Mouse (Mus musculus): Measurements from ENCODE around the gene Olfml3. TPM values are rescaled to one million over a fixed set of nuclear protein-coding genes. Genes with fewer than 3 reads are reported as not detected.

Gene Olfml3
- polyA plus RNA-seq, 1 experiment from 2014 or later, result 13.1 TPM

DNA sequence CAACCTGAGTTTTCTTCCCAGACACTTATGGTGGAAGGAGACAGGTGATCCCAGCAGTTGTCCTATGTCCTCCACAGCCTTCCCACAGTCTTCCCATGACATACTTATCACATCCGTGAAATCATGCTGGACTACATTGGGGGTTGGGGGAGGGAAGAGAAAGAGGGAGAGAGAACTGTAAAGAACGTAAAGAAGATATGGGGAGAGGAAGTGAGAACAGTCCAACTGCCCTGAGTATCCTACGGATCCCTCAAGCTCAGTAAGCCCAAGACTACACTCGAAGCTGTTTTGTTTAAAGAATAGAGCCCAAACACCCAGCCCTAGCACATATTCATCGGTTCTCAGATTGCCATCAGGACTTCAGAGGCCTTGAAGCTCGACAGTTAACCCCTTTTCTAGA, 40.9 kb upstream of the Olfml3 start:
- no peak overlapping the region for H3K4me2 ChIP-seq (replicated peaks; ENCODE audit: low read depth)
- no peak for TF ChIP-seq CTCF (IDR thresholded peaks at IDR 0.05; ENCODE audit: low read depth)
- H3K27ac ChIP-seq (ENCODE audit: low read depth, low read length), result no peak overlapping the region
- no peak overlapping the region for H3K4me3 ChIP-seq (ENCODE audit: low read depth, low read length)
- 76% methylated on average over 6 of the region's 6 CpGs for WGBS
- no peak for ATAC-seq
- no peaks in the 10 kb centered on the region for H3K27me3 ChIP-seq (replicated peaks; ENCODE audit: control insufficient read depth, insufficient read depth, low read length)
- no peaks in the 10 kb centered on the region for H3K4me1 ChIP-seq (replicated peaks; ENCODE audit: control insufficient read depth, insufficient read depth, low read length)
- H3K36me3 ChIP-seq (ENCODE audit: control insufficient read depth, insufficient read depth), result peaks cover 25% of the 10 kb centered on the region
- no peaks in the 10 kb centered on the region for H3K9me3 ChIP-seq (ENCODE audit: control insufficient read depth)
- no peak overlapping the region for H3K9ac ChIP-seq (ENCODE audit: low read depth, low read length)

DNA sequence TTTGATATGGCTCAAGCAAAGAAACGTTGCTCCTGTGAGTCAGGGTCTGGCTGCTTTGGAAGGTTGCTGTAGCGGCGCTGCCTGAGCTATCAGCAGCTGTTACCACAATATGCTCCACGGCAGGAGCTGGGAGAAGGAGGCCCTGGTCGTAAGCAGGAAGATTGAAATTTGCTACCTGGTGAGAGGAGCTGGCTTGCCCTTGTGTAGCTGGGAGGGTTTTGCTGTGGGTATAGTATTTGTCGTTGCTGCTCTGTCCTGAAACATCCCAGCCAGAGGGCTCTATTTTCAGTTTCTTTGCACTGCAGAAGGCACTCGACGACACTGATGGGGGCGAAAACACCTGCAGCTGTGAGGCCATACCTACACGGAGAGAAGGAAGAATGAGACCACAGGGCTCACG, 40.1 kb upstream of the Olfml3 start:
- Histone ChIP-seq H3K4me3 (ENCODE audit: low read depth, low read length) (no peak overlapping the region), H3K9ac (ENCODE audit: low read depth, low read length) (no peak overlapping the region), H3K36me3 (ENCODE audit: control insufficient read depth, insufficient read depth) (peaks cover 29% of the 10 kb centered on the region), H3K27me3 (replicated peaks; ENCODE audit: control insufficient read depth, insufficient read depth, low read length) (no peaks in the 10 kb centered on the region), H3K4me1 (replicated peaks; ENCODE audit: control insufficient read depth, insufficient read depth, low read length) (no peaks in the 10 kb centered on the region), H3K9me3 (ENCODE audit: control insufficient read depth) (no peaks in the 10 kb centered on the region), H3K27ac (ENCODE audit: low read depth, low read length) (no peak overlapping the region), H3K4me2 (replicated peaks; ENCODE audit: low read depth) (no peak overlapping the region)
- ATAC-seq, result no peak
- no peak for TF ChIP-seq CTCF (IDR thresholded peaks at IDR 0.05; ENCODE audit: low read depth)
- WGBS, result 83% methylated on average over 11 of the region's 11 CpGs

DNA sequence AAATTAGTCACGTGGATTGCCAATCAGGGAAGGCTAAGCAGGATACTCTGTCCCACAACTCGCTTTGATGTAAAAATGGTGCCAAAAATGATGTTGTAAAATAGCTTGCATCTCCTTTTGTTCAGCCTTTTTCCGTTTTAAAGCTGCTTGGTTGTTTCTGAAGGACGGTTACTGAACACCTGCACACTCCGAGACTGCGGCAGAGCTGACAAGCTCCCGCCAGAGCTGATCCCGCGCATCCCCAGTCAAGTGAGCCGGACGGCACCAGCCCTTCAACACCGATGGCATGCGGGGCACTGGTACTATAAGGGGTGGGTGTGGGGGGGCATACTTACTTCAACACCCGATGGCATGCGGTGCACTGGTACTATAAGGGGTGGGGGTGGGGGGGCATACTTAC, 36.2 kb upstream of the Olfml3 start:
- Histone ChIP-seq H3K9me3 (ENCODE audit: control insufficient read depth) (no peaks in the 10 kb centered on the region), H3K9ac (ENCODE audit: low read depth, low read length) (no peak overlapping the region), H3K4me1 (replicated peaks; ENCODE audit: control insufficient read depth, insufficient read depth, low read length) (0 out of 2 replicates have a peak, but pooled peaks cover 4% of the 10 kb centered on the region), H3K4me3 (ENCODE audit: low read depth, low read length) (no peak overlapping the region), H3K27me3 (replicated peaks; ENCODE audit: control insufficient read depth, insufficient read depth, low read length) (no peaks in the 10 kb centered on the region), H3K36me3 (ENCODE audit: control insufficient read depth, insufficient read depth) (peaks cover 37% of the 10 kb centered on the region), H3K4me2 (replicated peaks; ENCODE audit: low read depth) (no peak overlapping the region), H3K27ac (ENCODE audit: low read depth, low read length) (no peak overlapping the region)
- 87% methylated on average over 15 of the region's 15 CpGs for WGBS
- TF ChIP-seq CTCF (IDR thresholded peaks at IDR 0.05; ENCODE audit: low read depth), result no peak
- no peak for ATAC-seq

DNA sequence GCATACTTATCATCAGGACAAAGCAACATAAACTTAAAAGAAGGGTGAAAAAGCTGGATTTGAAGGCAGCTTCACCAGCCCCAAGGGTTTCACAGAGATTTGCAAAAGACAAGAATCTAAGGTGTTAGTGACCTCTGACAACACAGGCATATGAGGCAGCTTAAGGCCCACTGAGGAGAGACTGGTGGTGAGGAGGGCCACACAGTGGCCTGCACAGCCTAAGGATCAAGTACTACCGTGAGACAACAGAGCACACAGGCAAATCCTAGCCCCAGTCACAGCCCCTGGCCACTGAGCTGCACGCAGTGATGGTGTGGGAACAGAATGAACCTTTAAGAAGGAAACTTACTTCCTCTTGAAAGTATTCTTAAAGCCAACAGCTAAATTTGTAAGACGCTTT, 35.7 kb upstream of the Olfml3 start:
- no peak overlapping the region for H3K27ac ChIP-seq (ENCODE audit: low read depth, low read length)
- TF ChIP-seq CTCF (IDR thresholded peaks at IDR 0.05; ENCODE audit: low read depth), result no peak
- no peak overlapping the region for H3K9ac ChIP-seq (ENCODE audit: low read depth, low read length)

DNA sequence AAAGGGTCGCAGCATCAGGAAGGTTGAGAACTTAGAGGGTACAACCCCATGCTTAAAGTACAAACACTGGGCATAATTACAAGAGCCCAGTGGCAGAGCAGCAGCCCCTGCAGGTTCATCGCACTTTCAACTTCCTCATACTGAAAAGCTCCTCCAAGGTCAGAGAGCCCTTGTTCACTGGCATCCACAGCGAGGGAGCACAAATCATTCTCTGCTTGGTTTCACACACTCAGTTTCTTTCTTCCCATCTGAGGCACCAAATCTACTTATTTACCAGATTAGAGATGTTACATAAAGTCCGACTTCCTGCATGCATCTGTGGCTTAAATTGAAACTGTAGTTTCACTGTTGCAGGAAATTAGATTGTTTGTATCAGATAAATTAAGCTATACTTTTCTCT, 35.0 kb upstream of the Olfml3 start:
- TF ChIP-seq CTCF (IDR thresholded peaks at IDR 0.05; ENCODE audit: low read depth), result no peak
- no peak overlapping the region for H3K27ac ChIP-seq (ENCODE audit: low read depth, low read length)

More for the DNA sequence above, 35.7 kb upstream of the Olfml3 start:
- Histone ChIP-seq H3K4me1 (replicated peaks; ENCODE audit: control insufficient read depth, insufficient read depth, low read length) (0 out of 2 replicates have a peak, but pooled peaks cover 4% of the 10 kb centered on the region), H3K9me3 (ENCODE audit: control insufficient read depth) (no peaks in the 10 kb centered on the region), H3K36me3 (ENCODE audit: control insufficient read depth, insufficient read depth) (peaks cover 41% of the 10 kb centered on the region), H3K27me3 (replicated peaks; ENCODE audit: control insufficient read depth, insufficient read depth, low read length) (no peaks in the 10 kb centered on the region), H3K4me3 (ENCODE audit: low read depth, low read length) (no peak overlapping the region), H3K4me2 (replicated peaks; ENCODE audit: low read depth) (no peak overlapping the region)
- WGBS, result 80% methylated on average over 3 of the region's 3 CpGs
- no peak for ATAC-seq

DNA sequence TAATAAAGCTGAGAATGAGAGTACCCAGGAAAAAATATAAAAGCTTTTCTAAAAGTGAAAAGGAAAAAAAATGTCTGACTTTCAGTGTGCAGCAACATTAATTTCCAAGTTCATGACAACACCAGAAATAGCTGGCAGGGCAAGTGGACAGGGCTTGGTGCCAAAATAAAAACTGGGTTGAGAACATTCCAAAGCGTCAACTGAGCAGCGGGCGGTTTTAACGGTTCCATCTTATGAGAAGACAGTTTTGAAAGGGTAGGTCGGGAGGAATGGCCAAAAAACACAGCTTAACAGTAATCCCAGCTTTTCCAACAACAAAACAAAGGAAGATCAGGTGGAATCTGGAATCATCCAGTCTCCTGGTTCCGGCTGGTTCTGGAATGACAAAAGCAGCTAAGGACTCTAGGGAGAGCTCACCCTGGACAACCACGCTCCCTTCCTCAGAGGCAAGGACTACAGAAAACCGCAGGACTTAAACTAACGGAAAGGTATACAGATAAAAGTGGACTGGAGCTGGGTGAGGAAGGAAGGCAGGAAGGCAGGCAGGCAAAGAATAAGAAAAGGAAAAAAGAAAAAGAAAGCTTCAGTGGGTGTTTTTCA, 33.8 kb upstream of the Olfml3 start:
- TF ChIP-seq CTCF (IDR thresholded peaks at IDR 0.05; ENCODE audit: low read depth), result no peak
- WGBS, result 67% methylated on average over 9 of the region's 9 CpGs

More for the DNA sequence above, 35.0 kb upstream of the Olfml3 start:
- no peak overlapping the region for H3K9ac ChIP-seq (ENCODE audit: low read depth, low read length)
- H3K9me3 ChIP-seq (ENCODE audit: control insufficient read depth), result no peaks in the 10 kb centered on the region
- H3K4me2 ChIP-seq (replicated peaks; ENCODE audit: low read depth), result no peak overlapping the region
- H3K36me3 ChIP-seq (ENCODE audit: control insufficient read depth, insufficient read depth), result peaks cover 43% of the 10 kb centered on the region
- H3K4me3 ChIP-seq (ENCODE audit: low read depth, low read length), result no peak overlapping the region
- no peaks in the 10 kb centered on the region for H3K27me3 ChIP-seq (replicated peaks; ENCODE audit: control insufficient read depth, insufficient read depth, low read length)
- ATAC-seq, result no peak
- 0 out of 2 replicates have a peak, but pooled peaks cover 4% of the 10 kb centered on the region for H3K4me1 ChIP-seq (replicated peaks; ENCODE audit: control insufficient read depth, insufficient read depth, low read length)
- WGBS, result 55% methylated on average over 4 of the region's 4 CpGs

More for the DNA sequence above, 33.8 kb upstream of the Olfml3 start:
- Histone ChIP-seq H3K27ac (ENCODE audit: low read depth, low read length) (no peak overlapping the region), H3K36me3 (ENCODE audit: control insufficient read depth, insufficient read depth) (peaks cover 32% of the 10 kb centered on the region), H3K4me3 (ENCODE audit: low read depth, low read length) (no peak overlapping the region), H3K4me1 (replicated peaks; ENCODE audit: control insufficient read depth, insufficient read depth, low read length) (0 out of 2 replicates have a peak, but pooled peaks cover 4% of the 10 kb centered on the region), H3K27me3 (replicated peaks; ENCODE audit: control insufficient read depth, insufficient read depth, low read length) (no peaks in the 10 kb centered on the region), H3K9me3 (ENCODE audit: control insufficient read depth) (no peaks in the 10 kb centered on the region), H3K9ac (ENCODE audit: low read depth, low read length) (no peak overlapping the region), H3K4me2 (replicated peaks; ENCODE audit: low read depth) (no peak overlapping the region)
- no peak for ATAC-seq

Measured in intestine, postnatal 0 days (tissue).